Mouse (Mus musculus) kidney, adult 9 months (tissue): Measurements from ENCODE around the gene Gba.
A peak's percentile ranks its signal among the peaks of the same experiment; 100 is the strongest.

Experiments
- DNase-seq: peaks from one replicate; pipeline ENCODE4 v3.0.0; 2022

The Gba gene

GRCm38 (mm10) chr3:89244158-89244981 is 41.6 kb downstream of the Gba start:
- DNase-seq: peak; percentile 54

- peak; percentile 33 for DNase-seq
These were observed 42.4 kb downstream of the Gba start for GRCm38 (mm10) chr3:89244982-89245687.

DNA sequence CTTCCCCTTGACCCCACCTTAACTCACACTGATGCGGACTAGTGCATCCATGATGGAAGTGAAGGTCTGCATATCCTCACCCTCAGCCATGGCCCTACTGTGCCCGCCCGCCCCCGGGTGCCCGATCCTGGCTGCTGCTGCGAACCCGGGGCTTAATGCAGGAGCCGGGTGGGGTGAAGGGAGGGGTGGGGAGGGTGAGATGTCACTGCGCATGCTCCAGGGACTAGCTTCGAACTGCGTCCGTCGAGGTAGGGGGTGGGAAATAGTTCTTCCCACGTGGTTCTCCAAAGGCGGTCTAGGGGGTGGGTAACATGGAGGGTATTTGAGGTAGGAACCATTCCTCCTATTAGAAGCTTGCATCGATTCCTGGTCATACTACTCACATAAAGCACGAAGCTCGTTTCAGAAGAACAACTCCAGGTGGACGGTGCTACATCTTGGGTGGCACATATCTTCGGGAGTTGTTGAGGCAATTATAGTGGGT is 43.0 kb downstream of the Gba start, which contains the start of gene Krtcap2:
Krtcap2 (plus strand) TSS at position 279 of the 484 bp plus-strand sequence.
- DNase-seq: no peak

DNA sequence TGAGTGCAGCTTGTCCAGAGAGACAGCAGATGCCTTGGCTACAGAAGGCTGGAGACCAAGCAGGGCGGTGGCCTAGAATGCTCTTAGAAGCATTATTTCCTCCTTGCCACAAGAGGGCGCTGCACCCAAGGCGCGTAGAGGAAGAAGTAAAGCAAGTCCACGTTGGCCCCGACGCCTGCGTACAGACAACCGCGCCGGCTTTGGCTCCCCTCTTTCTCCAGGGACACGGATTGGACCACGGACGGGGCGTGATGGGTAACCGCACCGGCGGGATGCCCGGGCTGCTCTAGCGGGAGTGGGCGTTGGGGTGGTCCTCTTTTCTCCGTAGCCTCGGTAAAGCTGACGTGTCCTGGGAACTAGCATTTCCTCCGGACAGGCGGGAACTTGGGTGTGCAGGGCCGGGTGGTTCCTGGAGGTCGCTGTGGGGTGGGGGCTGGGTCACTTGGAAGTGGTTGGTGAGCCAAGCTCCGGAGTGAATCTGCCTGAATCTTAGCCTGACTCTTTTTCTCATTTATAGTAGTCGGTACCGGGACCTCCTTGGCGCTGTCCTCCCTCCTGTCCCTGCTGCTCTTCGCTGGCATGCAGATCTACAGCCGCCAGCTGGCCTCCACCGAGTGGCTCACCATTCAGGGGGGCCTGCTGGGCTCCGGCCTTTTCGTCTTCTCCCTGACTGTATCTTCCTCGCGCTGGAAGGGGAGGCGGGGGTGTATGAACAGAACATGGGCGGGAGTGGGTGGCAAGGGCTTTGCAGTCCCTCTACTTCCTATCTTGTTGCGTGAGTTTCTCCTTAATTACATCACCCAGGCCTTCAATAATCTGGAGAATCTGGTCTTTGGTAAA is 43.8 kb downstream of the Gba start, which contains the start of gene Trim46:
Trim46 (minus strand) TSS at position 49 of the 840 bp plus-strand sequence.
- DNase-seq: peak; percentile 90

GRCm38 (mm10) chr3:89247466-89247865 is 44.7 kb downstream of the Gba start:
- no peak for DNase-seq

DNA sequence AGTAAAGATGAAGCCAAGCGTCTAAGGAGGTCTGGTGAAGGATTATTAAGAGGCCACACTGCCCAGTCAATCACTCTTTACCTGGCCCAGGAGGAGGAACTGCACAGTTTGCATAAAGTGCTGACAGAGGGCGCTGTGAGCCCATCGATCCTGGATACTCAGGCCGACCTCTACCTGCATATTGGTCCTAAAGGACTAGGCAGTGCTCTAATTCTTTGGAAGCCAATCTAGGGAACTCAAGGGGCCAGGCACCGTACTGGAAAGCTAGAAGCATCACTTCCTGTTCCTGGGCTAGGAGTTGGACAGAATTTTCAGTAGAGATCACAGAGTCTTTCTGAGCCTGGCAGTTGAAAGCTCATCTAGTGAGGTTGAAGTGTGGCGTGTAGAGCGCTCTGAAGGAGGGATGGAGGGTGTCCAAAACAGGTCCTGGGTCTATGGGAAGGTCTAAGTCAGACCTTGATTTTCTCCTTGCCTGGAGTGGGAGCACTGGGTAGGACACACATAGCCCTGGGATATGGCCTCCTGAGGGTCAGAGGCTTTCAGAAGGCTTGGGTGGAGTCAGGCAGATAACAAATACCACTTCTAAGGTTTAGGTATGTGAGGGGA is 47.8 kb downstream of the Gba start:
- DNase-seq: peak; percentile 89

GRCm38 (mm10) chr3:89251365-89251895 is 48.7 kb downstream of the Gba start:
- peak; percentile 78 for DNase-seq

- DNase-seq: no peak
These were observed 52.3 kb downstream of the Gba start for GRCm38 (mm10) chr3:89254994-89255393.

GRCm38 (mm10) chr3:89256177-89256576 is 53.4 kb downstream of the Gba start:
- no peak for DNase-seq
